Mouse (Mus musculus): ENCODE data around the gene Pparg.

Gene Pparg

GRCm38 (mm10) chr6:115360776-115361605 is at the start of gene Pparg:
Gene Pparg (plus strand): TSS chr6:115360951.
- no peak for DNase-seq (ENCODE audit: low read depth, low spot score)

- no peak for DNase-seq (ENCODE audit: low read depth, low spot score)
Observed at GRCm38 (mm10) chr6:115312780-115313179, 48.0 kb upstream of the Pparg start.

GRCm38 (mm10) chr6:115313235-115313738 is 47.5 kb upstream of the Pparg start:
- no peak for DNase-seq (ENCODE audit: low read depth, low spot score)

GRCm38 (mm10) chr6:115313910-115314309 is 46.8 kb upstream of the Pparg start:
- DNase-seq (ENCODE audit: low read depth, low spot score) = no peak

- DNase-seq (ENCODE audit: low read depth, low spot score) = no peak
Observed at GRCm38 (mm10) chr6:115315770-115316169, 45.0 kb upstream of the Pparg start.

GRCm38 (mm10) chr6:115316811-115317221 is 43.9 kb upstream of the Pparg start:
- no peak for DNase-seq (ENCODE audit: low read depth, low spot score)

- DNase-seq (ENCODE audit: low read depth, low spot score) = no peak
Observed at GRCm38 (mm10) chr6:115318811-115319210, 41.9 kb upstream of the Pparg start.

- no peak for DNase-seq (ENCODE audit: low read depth, low spot score)
Observed at GRCm38 (mm10) chr6:115319686-115320085, 41.1 kb upstream of the Pparg start.

- peak; percentile 8 for DNase-seq (ENCODE audit: low read depth, low spot score)
Observed at GRCm38 (mm10) chr6:115320927-115321714, 39.6 kb upstream of the Pparg start.

GRCm38 (mm10) chr6:115321883-115322351 is 38.8 kb upstream of the Pparg start:
- DNase-seq (ENCODE audit: low read depth, low spot score) = no peak

GRCm38 (mm10) chr6:115322956-115323355 is 37.8 kb upstream of the Pparg start:
- DNase-seq (ENCODE audit: low read depth, low spot score) = no peak

- peak; percentile 15 for DNase-seq (ENCODE audit: low read depth, low spot score)
Observed at GRCm38 (mm10) chr6:115330964-115331363, 29.8 kb upstream of the Pparg start.

- DNase-seq (ENCODE audit: low read depth, low spot score) = no peak
Observed at GRCm38 (mm10) chr6:115333099-115333694, 27.6 kb upstream of the Pparg start.

- no peak for DNase-seq (ENCODE audit: low read depth, low spot score)
Observed at GRCm38 (mm10) chr6:115335536-115335935, 25.2 kb upstream of the Pparg start.

- DNase-seq (ENCODE audit: low read depth, low spot score) = no peak
Observed at GRCm38 (mm10) chr6:115340084-115340483, 20.7 kb upstream of the Pparg start.

GRCm38 (mm10) chr6:115343096-115343495 is 17.7 kb upstream of the Pparg start:
- DNase-seq (ENCODE audit: low read depth, low spot score) = no peak

GRCm38 (mm10) chr6:115343570-115343969 is 17.2 kb upstream of the Pparg start:
- no peak for DNase-seq (ENCODE audit: low read depth, low spot score)

- no peak for DNase-seq (ENCODE audit: low read depth, low spot score)
Observed at GRCm38 (mm10) chr6:115344101-115344500, 16.6 kb upstream of the Pparg start.

GRCm38 (mm10) chr6:115344513-115344912 is 16.2 kb upstream of the Pparg start:
- DNase-seq (ENCODE audit: low read depth, low spot score) = no peak

- DNase-seq (ENCODE audit: low read depth, low spot score) = no peak
Observed at GRCm38 (mm10) chr6:115345013-115345412, 15.7 kb upstream of the Pparg start.

- DNase-seq (ENCODE audit: low read depth, low spot score) = no peak
Observed at GRCm38 (mm10) chr6:115349641-115350464, 10.9 kb upstream of the Pparg start.
